Mouse (Mus musculus) forebrain, embryonic 15.5 days (tissue): Measurements from ENCODE around the gene Ap3b1. TPM values are rescaled to one million over a fixed set of nuclear protein-coding genes. Genes with fewer than 3 reads are reported as not detected.

ENCODE experiments used
- ATAC-seq: fragments of 200-750 bp; cut with Nextera tagmentation; replicated peaks from 2 replicates; pipeline ENCODE4 v1.8.0; 2017; ENCODE audit warnings: mild to moderate bottlenecking, moderate TSS enrichment, moderate library complexity
- H3K27ac ChIP-seq: fragments of 300-500 bp; sonication (generic); replicated peaks from 2 replicates; pipeline ENCODE4 v1.5.1; 2015; ENCODE audit warnings: mild to moderate bottlenecking, inconsistent platforms
- H3K27me3 ChIP-seq: fragments of 300-500 bp; sonication (generic); 2 replicates; pipeline ENCODE4 v1.6.1; 2015; ENCODE audit warnings: inconsistent platforms
- H3K36me3 ChIP-seq: fragments of 300-500 bp; sonication (generic); 2 replicates; pipeline ENCODE4 v1.6.1; 2015; ENCODE audit warnings: mild to moderate bottlenecking, inconsistent platforms
- H3K4me1 ChIP-seq: fragments of 300-500 bp; sonication (generic); 2 replicates; pipeline ENCODE4 v1.6.1; 2015; ENCODE audit warnings: inconsistent platforms
- H3K4me2 ChIP-seq: fragments of 300-500 bp; sonication (generic); replicated peaks from 2 replicates; pipeline ENCODE4 v1.6.1; 2015; ENCODE audit warnings: mild to moderate bottlenecking, inconsistent platforms
- H3K4me3 ChIP-seq: fragments of 300-500 bp; sonication (generic); 2 replicates; pipeline ENCODE4 v1.5.1; 2015; ENCODE audit warnings: mild to moderate bottlenecking, inconsistent platforms
- H3K9ac ChIP-seq: fragments of 300-500 bp; sonication (generic); replicated peaks from 2 replicates; pipeline ENCODE4 v1.6.1; 2015; ENCODE audit warnings: mild to moderate bottlenecking, inconsistent platforms
- H3K9me3 ChIP-seq: fragments of 300-500 bp; sonication (generic); 2 replicates; pipeline ENCODE4 v1.6.1; 2016; ENCODE audit warnings: inconsistent platforms
- WGBS: fragments of 180-500 bp; shearing (Covaris S2); methylation state at CpG from one replicate; pipeline ENCODE4 v1.1.7; 2015; ENCODE audit warnings: mixed read lengths; 5-methylcytosine and 5-hydroxymethylcytosine counted together
- polyA plus RNA-seq: library from polyadenylated mRNA; unstranded; fragments of >200 nt; fragmentation: Nextera tagmentation; extraction: Ambion mirVana; gene quantifications from 2 replicates; pipeline ENCODE4 v1.2.1, GENCODE M21; 2015

Ap3b1 gene
- polyA plus RNA-seq, 1 experiment from 2014 or later = 34.3 TPM

DNA sequence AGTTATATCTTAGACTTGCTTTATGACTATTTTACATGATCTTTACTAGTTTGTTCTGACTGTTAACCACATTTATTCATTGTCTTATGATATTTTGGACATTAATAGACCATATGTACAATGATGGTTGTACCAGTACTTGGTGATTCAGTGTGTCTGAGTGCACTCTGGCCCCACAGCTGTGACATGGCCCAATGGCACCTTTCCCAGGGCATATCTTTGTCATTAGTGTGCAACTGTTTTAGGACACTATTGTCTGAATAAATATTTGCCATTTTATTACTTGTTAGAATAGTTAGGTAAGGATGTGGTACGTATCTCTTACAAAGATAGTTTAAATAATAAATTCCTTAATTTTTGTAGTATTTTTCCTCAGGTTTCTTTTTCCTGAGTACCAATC, 109.8 kb downstream of the Ap3b1 start:
- H3K27ac ChIP-seq = no peak overlapping the region
- H3K36me3 ChIP-seq = no peaks in the 10 kb centered on the region
- H3K4me3 ChIP-seq = no peak overlapping the region
- H3K4me2 ChIP-seq = no peak overlapping the region
- 98% methylated on average over 1 of the region's 1 CpGs for WGBS
- H3K9me3 ChIP-seq = no peaks in the 10 kb centered on the region
- no peaks in the 10 kb centered on the region for H3K27me3 ChIP-seq
- no peak overlapping the region for H3K9ac ChIP-seq
- ATAC-seq = no peak
- no peaks in the 10 kb centered on the region for H3K4me1 ChIP-seq

DNA sequence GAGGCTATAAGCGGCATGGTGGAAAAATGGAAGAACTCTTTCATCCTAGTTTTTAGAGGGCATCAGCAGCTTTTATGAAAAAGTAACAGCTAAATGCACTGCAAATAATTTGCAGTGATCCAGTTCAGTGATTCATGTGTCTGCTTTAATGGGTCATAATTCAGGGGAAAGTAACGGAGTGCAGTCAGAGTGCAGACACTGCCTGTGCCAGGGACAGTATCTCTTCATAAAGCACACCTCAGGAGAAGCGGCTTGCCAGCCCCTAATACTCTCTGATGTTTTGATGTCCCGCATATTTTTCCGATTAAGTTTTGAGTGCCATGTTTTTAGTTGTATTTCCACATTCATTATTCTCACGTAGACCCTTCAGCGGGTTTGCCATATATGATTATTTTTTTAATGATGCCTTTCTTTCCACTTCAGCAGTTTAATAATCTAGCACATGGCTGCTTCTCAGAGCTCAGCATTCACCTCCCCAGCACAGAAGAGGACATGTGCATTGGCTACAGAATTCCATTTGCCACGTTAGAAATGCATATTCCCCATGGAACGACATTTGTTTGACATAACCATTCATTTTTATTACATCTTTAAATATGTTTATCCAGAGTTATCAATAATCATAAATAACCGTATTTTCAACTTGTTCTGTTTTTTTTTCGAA, 112.4 kb downstream of the Ap3b1 start:
- 84% methylated on average over 11 of the region's 11 CpGs for WGBS
- Histone ChIP-seq H3K4me3 (no peak overlapping the region), H3K36me3 (no peaks in the 10 kb centered on the region)

DNA sequence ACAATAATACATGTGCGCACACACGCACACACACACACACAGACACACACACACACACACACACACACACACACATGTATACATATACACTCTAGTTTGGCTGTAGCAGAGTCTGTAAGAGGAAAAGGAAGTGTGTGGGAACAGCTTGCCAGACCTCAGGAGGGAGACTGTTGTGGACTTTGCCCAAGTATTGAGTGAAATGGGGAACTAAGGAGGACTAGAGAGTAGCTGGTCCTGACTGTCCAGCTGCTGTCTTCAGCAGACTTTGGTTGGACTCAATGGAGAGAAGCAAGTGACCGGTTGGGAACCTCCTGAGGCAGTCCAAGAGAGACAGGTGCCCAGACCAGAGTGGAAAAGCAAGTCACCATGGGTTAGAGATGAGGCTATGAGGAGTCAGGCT, 117.4 kb downstream of the Ap3b1 start:
- no peak overlapping the region for H3K4me3 ChIP-seq

More for the DNA sequence above, 112.4 kb downstream of the Ap3b1 start:
- Histone ChIP-seq H3K9ac (no peak overlapping the region), H3K4me1 (no peaks in the 10 kb centered on the region), H3K27me3 (no peaks in the 10 kb centered on the region), H3K27ac (no peak overlapping the region), H3K9me3 (no peaks in the 10 kb centered on the region), H3K4me2 (no peak overlapping the region)
- ATAC-seq = no peak

DNA sequence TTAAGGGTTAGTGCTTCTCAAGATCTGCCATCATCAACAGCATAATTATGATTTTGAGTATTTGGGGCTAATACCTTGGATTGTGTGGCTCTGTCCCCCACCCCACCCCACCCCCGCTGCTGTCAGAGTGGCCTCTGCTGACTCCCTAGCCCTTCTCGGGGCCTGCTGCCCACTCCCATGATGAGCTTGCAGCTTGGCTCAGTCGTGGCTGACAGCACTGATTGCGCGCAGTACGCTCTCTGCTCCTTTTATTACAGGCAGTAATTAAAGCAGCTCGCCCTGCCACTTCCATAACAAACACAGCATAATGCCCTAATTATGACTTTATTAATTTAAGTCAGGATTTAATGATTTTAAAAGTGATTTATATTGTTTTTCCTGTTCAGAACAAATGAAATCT, 121.5 kb downstream of the Ap3b1 start:
- H3K27ac ChIP-seq = no peak overlapping the region
- ATAC-seq = no peak
- H3K36me3 ChIP-seq = peaks cover 38% of the 10 kb centered on the region
- WGBS = 50% methylated on average over 7 of the region's 7 CpGs
- no peak overlapping the region for H3K9ac ChIP-seq
- no peak overlapping the region for H3K4me3 ChIP-seq
- H3K4me1 ChIP-seq = no peaks in the 10 kb centered on the region
- H3K27me3 ChIP-seq = no peaks in the 10 kb centered on the region
- no peak overlapping the region for H3K4me2 ChIP-seq
- no peaks in the 10 kb centered on the region for H3K9me3 ChIP-seq

More for the DNA sequence above, 117.4 kb downstream of the Ap3b1 start:
- 100% methylated on average over 3 of the region's 3 CpGs for WGBS
- Histone ChIP-seq H3K4me2 (no peak overlapping the region), H3K9me3 (no peaks in the 10 kb centered on the region), H3K27me3 (no peaks in the 10 kb centered on the region), H3K27ac (no peak overlapping the region), H3K36me3 (peaks cover 13% of the 10 kb centered on the region; the same call in 1 of the 2 replicates), H3K4me1 (no peaks in the 10 kb centered on the region), H3K9ac (no peak overlapping the region)
- ATAC-seq = no peak

DNA sequence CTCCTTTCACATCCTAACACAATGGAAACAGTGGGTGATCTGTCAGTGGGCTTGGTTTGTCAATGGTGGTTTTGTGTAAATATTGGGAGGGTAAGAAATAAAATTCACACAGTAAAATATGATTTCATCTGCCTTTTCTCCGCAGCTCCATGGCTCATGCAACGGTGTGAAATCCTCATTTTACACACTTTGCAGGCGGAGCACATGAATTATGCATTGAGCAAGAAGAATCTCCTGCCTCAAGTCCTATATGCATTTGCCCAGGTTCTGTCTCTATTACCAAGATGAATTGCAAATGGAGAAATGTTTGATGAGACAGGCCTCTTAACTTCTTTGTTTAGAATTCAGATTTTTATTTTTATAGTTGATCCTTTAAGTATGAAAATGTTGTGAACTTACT, 131.9 kb downstream of the Ap3b1 start:
- ATAC-seq = no peak
- H3K4me3 ChIP-seq = no peak overlapping the region
- 61% methylated on average over 3 of the region's 3 CpGs for WGBS

DNA sequence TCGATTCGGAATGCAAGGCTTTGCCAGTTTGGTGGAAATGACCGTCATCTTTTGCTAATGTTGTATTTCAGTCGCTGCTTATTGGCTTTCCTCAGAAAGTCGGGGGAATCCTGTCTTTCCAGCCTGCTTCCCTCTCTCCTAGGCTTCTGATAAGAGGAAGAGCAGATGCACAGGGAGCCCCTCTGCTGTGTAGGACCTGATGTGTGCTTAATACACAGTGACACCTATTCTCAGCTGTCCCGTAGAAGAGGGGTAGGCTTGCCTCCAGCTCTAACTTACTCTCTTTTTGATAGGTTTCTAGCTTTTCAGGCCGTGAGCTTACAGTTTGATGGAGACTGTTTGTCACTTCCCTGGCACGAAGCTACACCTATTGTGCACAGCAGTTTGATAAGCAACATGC, 132.4 kb downstream of the Ap3b1 start:
- no peaks in the 10 kb centered on the region for H3K27me3 ChIP-seq
- ATAC-seq = no peak
- H3K9me3 ChIP-seq = no peaks in the 10 kb centered on the region
- H3K4me3 ChIP-seq = no peak overlapping the region
- H3K27ac ChIP-seq = no peak overlapping the region
- peaks cover 12% of the 10 kb centered on the region for H3K36me3 ChIP-seq
- no peaks in the 10 kb centered on the region for H3K4me1 ChIP-seq
- WGBS = 88% methylated on average over 8 of the region's 8 CpGs
- H3K9ac ChIP-seq = no peak overlapping the region
- H3K4me2 ChIP-seq = no peak overlapping the region

More for the DNA sequence above, 131.9 kb downstream of the Ap3b1 start:
- no peaks in the 10 kb centered on the region for H3K9me3 ChIP-seq
- no peaks in the 10 kb centered on the region for H3K4me1 ChIP-seq
- no peak overlapping the region for H3K4me2 ChIP-seq
- H3K36me3 ChIP-seq = peaks cover 12% of the 10 kb centered on the region
- H3K27ac ChIP-seq = no peak overlapping the region
- H3K27me3 ChIP-seq = no peaks in the 10 kb centered on the region
- H3K9ac ChIP-seq = no peak overlapping the region

DNA sequence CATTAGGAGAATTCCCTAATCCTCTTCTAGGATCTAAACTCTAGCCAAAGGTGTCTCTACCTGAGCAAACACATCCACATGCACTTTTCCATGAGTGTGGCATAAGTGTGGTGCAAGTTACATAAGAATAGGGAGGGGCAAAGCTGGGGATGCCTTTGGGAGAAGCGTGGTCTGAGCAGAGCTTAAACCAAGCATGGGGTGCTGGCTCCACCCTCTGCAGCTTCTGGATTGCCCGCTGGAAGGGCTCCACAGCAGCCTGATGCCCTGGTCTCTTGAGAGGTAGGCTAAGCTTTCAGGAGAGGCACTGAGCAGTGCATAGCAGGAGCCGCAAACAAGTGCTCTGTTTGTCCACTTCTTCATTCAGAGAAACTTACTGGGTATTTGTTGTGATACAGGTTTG, 138.8 kb downstream of the Ap3b1 start:
- WGBS = 86% methylated on average over 3 of the region's 3 CpGs
- no peak for ATAC-seq
- Histone ChIP-seq H3K27ac (no peak overlapping the region), H3K9me3 (no peaks in the 10 kb centered on the region), H3K9ac (no peak overlapping the region), H3K36me3 (peaks cover 12% of the 10 kb centered on the region), H3K4me2 (no peak overlapping the region), H3K27me3 (no peaks in the 10 kb centered on the region), H3K4me3 (no peak overlapping the region), H3K4me1 (no peaks in the 10 kb centered on the region)

DNA sequence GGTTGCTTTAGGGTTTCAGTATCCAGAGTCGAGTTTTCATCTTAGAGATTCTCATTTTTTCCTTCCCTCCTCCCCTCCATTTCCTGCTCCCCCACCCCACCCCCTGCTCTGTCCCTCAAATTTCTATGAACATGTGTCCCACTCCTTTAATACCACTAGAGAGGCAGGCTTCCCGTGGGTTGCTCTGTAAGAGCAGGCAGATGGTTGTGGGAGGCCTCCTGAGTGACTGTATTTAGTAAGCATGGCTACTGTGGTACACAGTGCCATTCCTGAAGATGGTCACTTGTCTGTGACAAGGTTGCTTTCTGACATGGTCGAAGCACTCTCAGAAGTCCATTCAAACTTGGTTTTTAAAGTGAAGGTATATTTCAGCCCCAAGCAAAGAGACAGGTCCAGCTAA, 147.7 kb downstream of the Ap3b1 start:
- ATAC-seq = no peak
- H3K4me3 ChIP-seq = no peak overlapping the region
- WGBS = 82% methylated on average over 3 of the region's 3 CpGs
- H3K9ac ChIP-seq = no peak overlapping the region
- peaks cover 4% of the 10 kb centered on the region for H3K4me1 ChIP-seq
- H3K27ac ChIP-seq = no peak overlapping the region
- H3K36me3 ChIP-seq = no peaks in the 10 kb centered on the region
- H3K4me2 ChIP-seq = no peak overlapping the region
- no peaks in the 10 kb centered on the region for H3K9me3 ChIP-seq
- no peaks in the 10 kb centered on the region for H3K27me3 ChIP-seq

DNA sequence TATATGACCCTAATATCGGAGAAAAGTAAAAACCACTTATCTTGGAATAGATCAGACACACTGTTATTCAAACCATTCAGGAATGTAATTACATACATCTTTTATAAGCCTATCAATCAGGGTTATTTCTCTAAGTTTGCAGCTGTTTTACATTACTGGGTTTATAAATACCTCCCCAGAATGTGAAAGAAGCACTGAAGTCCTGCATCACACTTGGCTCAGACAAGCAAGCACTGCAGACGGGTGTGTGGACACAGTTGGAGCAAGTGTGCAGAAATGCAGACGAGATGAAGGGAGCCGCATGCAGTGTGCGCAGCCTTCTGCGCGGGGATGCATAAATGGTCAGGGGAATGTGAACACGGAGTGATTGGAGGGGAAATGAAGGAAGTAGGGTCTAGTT, 149.6 kb downstream of the Ap3b1 start:
- H3K4me3 ChIP-seq = no peak overlapping the region
- no peak for ATAC-seq
- peaks cover 4% of the 10 kb centered on the region for H3K4me1 ChIP-seq
- H3K9me3 ChIP-seq = no peaks in the 10 kb centered on the region
- no peak overlapping the region for H3K27ac ChIP-seq
- no peaks in the 10 kb centered on the region for H3K36me3 ChIP-seq
- no peak overlapping the region for H3K9ac ChIP-seq
- 85% methylated on average over 8 of the region's 8 CpGs for WGBS
- no peaks in the 10 kb centered on the region for H3K27me3 ChIP-seq
- no peak overlapping the region for H3K4me2 ChIP-seq

DNA sequence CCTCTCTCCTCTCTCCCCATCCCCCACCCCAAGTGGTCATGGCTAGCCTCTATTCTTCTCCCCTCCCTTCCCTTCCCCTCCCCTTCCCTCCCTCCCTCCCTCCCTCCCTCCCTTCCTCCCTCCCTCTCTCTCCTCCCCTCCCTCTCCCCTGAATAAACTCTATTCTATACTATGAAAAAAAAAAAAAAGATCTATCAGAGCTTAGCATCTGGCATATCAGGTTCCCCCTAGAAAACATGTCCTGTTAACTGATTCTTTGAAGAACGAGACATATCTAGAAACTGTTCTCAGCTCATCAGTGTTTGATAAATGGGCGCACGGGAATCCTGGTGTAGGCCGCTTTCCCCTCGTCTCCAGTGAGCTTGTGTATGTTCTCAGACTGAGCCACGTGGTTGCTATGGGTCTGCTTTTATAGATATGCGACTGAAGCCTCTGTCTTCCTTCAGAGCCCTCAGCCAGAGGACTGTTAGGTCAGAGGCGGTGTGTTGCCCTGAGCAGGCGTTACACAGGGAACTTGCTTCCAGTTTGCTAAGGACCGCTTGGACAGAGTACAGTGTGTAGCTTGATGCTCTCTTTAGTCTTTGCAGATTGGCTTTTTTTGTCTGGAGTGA, 154.5 kb downstream of the Ap3b1 start:
- Histone ChIP-seq H3K9ac (no peak overlapping the region), H3K4me1 (peaks cover 4% of the 10 kb centered on the region), H3K27ac (no peak overlapping the region), H3K36me3 (no peaks in the 10 kb centered on the region), H3K27me3 (no peaks in the 10 kb centered on the region), H3K4me3 (no peak overlapping the region), H3K9me3 (no peaks in the 10 kb centered on the region), H3K4me2 (no peak overlapping the region)
- 84% methylated on average over 10 of the region's 10 CpGs for WGBS
- ATAC-seq = no peak

DNA sequence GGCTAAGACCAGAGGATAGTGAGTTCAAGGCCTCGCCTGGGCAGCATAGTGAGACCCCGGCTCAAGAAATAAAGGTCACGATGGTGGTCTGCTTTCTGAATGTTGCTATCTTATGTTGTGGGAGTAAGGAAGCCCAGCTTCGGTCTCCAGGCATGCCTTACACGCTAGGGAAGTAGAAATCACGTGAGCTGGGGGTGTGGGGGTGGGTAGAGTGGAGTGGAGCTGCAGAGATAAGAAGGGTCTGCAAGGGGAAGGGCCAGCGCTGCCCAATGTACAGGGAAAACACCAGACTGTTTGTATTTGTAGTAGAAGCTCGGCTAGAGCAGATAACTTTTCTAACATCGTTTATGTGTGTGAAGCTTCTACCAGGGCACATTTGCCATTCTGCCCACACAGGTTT, 155.1 kb downstream of the Ap3b1 start:
- H3K4me3 ChIP-seq = no peak overlapping the region
- no peak overlapping the region for H3K27ac ChIP-seq
- no peaks in the 10 kb centered on the region for H3K36me3 ChIP-seq
- ATAC-seq = no peak
- H3K9ac ChIP-seq = no peak overlapping the region
- H3K9me3 ChIP-seq = no peaks in the 10 kb centered on the region
- no peak overlapping the region for H3K4me2 ChIP-seq
- H3K4me1 ChIP-seq = peaks cover 4% of the 10 kb centered on the region
- 92% methylated on average over 9 of the region's 9 CpGs for WGBS
- H3K27me3 ChIP-seq = no peaks in the 10 kb centered on the region

DNA sequence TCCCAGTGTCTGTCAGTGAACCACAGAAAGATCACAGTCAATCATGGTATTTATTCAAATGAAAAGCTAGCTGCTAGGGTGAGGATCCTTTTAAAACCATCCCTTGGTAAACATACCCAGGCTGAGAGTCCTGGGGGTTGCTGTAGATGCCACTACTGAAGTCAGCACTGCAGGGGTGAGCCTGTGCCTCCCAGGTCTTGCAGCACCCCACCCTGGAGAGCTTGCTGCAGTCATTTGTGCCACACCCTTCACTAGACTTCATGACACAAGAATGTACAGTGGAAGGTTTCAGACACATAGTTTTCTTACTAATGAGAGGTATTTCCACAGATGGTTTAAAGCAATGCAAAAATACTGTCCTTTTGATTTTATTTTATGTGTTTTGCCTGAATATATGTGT, 156.2 kb downstream of the Ap3b1 start:
- no peak overlapping the region for H3K27ac ChIP-seq
- ATAC-seq = no peak
- no peak overlapping the region for H3K4me2 ChIP-seq
- no peak overlapping the region for H3K4me3 ChIP-seq
- H3K4me1 ChIP-seq = no peaks in the 10 kb centered on the region
- H3K27me3 ChIP-seq = no peaks in the 10 kb centered on the region
- H3K36me3 ChIP-seq = no peaks in the 10 kb centered on the region
- no peak overlapping the region for H3K9ac ChIP-seq
- H3K9me3 ChIP-seq = no peaks in the 10 kb centered on the region

DNA sequence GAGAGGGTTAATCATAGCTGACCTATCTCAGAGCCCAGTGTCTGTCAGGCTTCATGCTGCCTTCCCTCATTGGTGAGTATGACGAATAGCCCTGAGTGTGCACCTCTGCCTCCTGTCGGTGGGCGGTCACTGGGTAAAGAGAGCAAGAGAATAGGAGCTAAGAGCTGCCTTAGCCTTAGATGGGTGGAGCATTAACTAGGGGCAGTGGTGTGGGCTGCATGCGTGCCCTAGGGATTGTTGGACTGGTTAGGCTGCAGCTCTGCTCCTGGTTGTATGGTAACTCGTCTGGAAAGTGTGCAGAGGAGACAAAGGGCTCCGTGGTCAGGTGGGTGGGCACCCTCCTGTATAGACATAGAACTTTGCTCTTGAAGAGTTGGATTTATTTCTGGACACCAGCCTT, 157.8 kb downstream of the Ap3b1 start:
- Histone ChIP-seq H3K4me3 (no peak overlapping the region), H3K27ac (no peak overlapping the region), H3K36me3 (no peaks in the 10 kb centered on the region), H3K9ac (no peak overlapping the region), H3K4me2 (no peak overlapping the region), H3K9me3 (no peaks in the 10 kb centered on the region), H3K4me1 (no peaks in the 10 kb centered on the region), H3K27me3 (no peaks in the 10 kb centered on the region)
- 77% methylated on average over 6 of the region's 6 CpGs for WGBS
- ATAC-seq = no peak
